Mouse (Mus musculus): ENCODE measurements around the gene Cenps. TPM values are rescaled to one million over a fixed set of nuclear protein-coding genes. Genes with fewer than 3 reads are reported as not detected.
A peak's percentile ranks its signal among the peaks of the same experiment; 100 is the strongest.

Gene Cenps
- total RNA-seq, 2 experiments from 2014 or later = 17.0 to 20.5 TPM

- no peak for DNase-seq (ENCODE audit: extremely low spot score in 1 of 2, low spot score in 1 of 2)
Measured at GRCm38 (mm10) chr4:149159203-149159602, 21.8 kb upstream of the Cenps start.

GRCm38 (mm10) chr4:149157415-149157973 is 20.1 kb upstream of the Cenps start:
- DNase-seq (ENCODE audit: extremely low spot score in 1 of 2, low spot score in 1 of 2) = no peak

- no peak for DNase-seq (ENCODE audit: extremely low spot score in 1 of 2, low spot score in 1 of 2)
Measured at GRCm38 (mm10) chr4:149155711-149156110, 18.3 kb upstream of the Cenps start.

- no peak for DNase-seq (ENCODE audit: extremely low spot score in 1 of 2, low spot score in 1 of 2)
Measured at GRCm38 (mm10) chr4:149154859-149155258, 17.4 kb upstream of the Cenps start.

GRCm38 (mm10) chr4:149150721-149151120 is 13.3 kb upstream of the Cenps start:
- no peak for DNase-seq (ENCODE audit: extremely low spot score in 1 of 2, low spot score in 1 of 2)

GRCm38 (mm10) chr4:149150256-149150655 is 12.8 kb upstream of the Cenps start:
- DNase-seq (ENCODE audit: extremely low spot score in 1 of 2, low spot score in 1 of 2) = no peak

GRCm38 (mm10) chr4:149149611-149150010 is 12.2 kb upstream of the Cenps start:
- DNase-seq (ENCODE audit: extremely low spot score in 1 of 2, low spot score in 1 of 2) = no peak

- no peak for DNase-seq (ENCODE audit: extremely low spot score in 1 of 2, low spot score in 1 of 2)
Measured at GRCm38 (mm10) chr4:149149196-149149595, 11.8 kb upstream of the Cenps start.

- DNase-seq (ENCODE audit: extremely low spot score in 1 of 2, low spot score in 1 of 2) = no peak
Measured at GRCm38 (mm10) chr4:149148084-149148483, 10.7 kb upstream of the Cenps start.

GRCm38 (mm10) chr4:149147528-149147927 is 10.1 kb upstream of the Cenps start:
- no peak for DNase-seq (ENCODE audit: extremely low spot score in 1 of 2, low spot score in 1 of 2)

GRCm38 (mm10) chr4:149145151-149145550 is 7.7 kb upstream of the Cenps start:
- no peak for DNase-seq (ENCODE audit: extremely low spot score in 1 of 2, low spot score in 1 of 2)

GRCm38 (mm10) chr4:149144459-149144858 is 7.0 kb upstream of the Cenps start:
- peak; percentile 65 to 79 for DNase-seq (ENCODE audit: extremely low spot score in 1 of 2, low spot score in 1 of 2)

- no peak for DNase-seq (ENCODE audit: extremely low spot score in 1 of 2, low spot score in 1 of 2)
Measured at GRCm38 (mm10) chr4:149143594-149143993, 6.2 kb upstream of the Cenps start.

GRCm38 (mm10) chr4:149138515-149138914 is 1.1 kb upstream of the Cenps start:
- no peak for DNase-seq (ENCODE audit: extremely low spot score in 1 of 2, low spot score in 1 of 2)

- no peak for DNase-seq (ENCODE audit: extremely low spot score in 1 of 2, low spot score in 1 of 2)
Measured at GRCm38 (mm10) chr4:149136116-149136850, 1.1 kb downstream of the Cenps start.

- no peak for DNase-seq (ENCODE audit: extremely low spot score in 1 of 2, low spot score in 1 of 2)
Measured at GRCm38 (mm10) chr4:149133395-149133794, 4.0 kb downstream of the Cenps start.

- no peak for DNase-seq (ENCODE audit: extremely low spot score in 1 of 2, low spot score in 1 of 2)
Measured at GRCm38 (mm10) chr4:149131789-149132565, 5.5 kb downstream of the Cenps start.

GRCm38 (mm10) chr4:149131021-149131752 is 6.2 kb downstream of the Cenps start:
- no peak for DNase-seq (ENCODE audit: extremely low spot score in 1 of 2, low spot score in 1 of 2)

GRCm38 (mm10) chr4:149128467-149128866 is 9.0 kb downstream of the Cenps start:
- DNase-seq (ENCODE audit: extremely low spot score in 1 of 2, low spot score in 1 of 2) = no peak

- no peak for DNase-seq (ENCODE audit: extremely low spot score in 1 of 2, low spot score in 1 of 2)
Measured at GRCm38 (mm10) chr4:149126663-149127062, 10.8 kb downstream of the Cenps start, which contains the start of gene Cort. Gene Cort (minus strand): TSS chr4:149126763.

GRCm38 (mm10) chr4:149126115-149126509 is 11.3 kb downstream of the Cenps start:
- DNase-seq (ENCODE audit: extremely low spot score in 1 of 2, low spot score in 1 of 2) = no peak
